Mouse (Mus musculus) natural killer cell, adult 2 months (primary cell): ENCODE measurements around the gene Pola2.

ENCODE experiments used
- DNase-seq, 2 experiments: peaks; one replicate each; pipeline ENCODE4 v3.0.0; 2022; ENCODE audit warnings: low spot score in 2 of 2

Pola2 gene

DNA sequence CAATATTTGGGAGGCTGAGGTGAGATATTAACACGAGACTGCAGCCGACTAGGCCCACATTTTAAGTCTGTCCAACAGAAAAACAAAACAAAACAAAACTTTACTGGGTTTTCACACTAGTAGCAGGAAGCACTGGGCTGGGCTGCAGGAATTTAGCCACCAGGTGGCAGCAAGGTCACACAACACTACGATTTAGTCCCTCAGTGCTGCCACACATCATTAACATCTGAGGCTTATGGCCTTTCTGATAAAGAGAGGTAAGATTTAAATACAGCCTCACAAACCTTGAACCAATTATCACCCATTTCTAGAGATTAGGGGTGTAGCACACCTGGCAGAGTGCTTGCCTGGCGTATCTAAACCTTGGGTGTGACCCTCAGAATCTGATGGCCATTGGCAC, 1.3 kb upstream of the Pola2 start:
- DNase-seq: peak; percentile 71 to 81

DNA sequence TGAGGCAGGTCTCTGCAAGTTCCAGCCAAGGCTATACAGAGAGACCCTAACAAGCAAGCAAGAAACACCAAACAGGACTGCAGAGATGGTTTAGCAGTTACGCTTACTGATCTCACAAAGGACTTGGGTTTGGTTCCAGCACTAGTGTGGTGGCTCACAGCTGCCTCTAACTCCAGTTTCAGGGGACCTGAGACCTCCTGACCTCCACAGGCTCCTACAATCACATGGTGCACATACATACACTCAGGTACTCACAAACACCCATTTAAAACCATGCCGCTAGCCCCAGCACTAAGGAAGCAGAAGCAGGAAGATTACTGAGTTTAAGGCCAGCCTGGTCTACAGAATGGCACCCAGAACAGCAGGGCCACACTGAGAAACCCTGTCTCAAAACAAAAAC, 802 bp upstream of the Pola2 start:
- no peak for DNase-seq

DNA sequence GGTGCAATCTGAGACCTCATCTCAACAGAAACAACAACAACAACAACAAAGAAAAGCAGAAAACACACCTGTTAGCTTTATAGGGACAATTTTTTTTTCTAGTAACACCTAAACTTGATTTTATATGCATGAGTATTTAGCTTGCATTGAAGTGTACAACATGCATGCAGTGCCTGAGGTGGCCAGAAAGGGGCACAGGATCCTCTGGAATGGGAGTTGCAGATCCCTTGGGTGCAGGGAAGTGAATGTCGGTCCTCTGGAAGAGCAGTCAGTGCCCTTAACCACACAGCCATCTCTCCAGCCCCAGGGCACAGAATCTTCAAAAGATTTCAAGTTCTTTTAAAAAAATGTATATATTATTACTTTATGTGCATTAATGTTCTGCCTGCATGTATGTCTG, 1.4 kb downstream of the Pola2 start:
- no peak for DNase-seq

DNA sequence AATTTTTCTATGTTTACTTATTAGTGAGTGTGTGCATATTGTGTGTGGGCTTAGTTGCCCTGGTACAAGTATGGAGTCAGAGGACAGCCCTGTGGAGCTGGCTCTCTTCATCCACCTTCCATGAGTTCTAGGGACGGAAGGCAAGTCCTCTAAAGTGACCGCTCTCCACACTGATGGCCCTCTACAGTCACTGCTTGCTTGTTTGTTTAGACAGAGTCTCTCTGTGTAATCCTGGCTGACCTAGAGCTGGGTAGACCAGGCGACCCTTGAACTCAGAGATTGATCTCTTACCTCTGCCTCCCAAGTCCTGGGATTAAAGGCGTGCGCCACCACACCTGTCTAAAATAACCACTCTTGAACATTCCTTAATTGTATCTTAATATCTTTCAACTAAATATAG, 6.6 kb downstream of the Pola2 start:
- DNase-seq: no peak

DNA sequence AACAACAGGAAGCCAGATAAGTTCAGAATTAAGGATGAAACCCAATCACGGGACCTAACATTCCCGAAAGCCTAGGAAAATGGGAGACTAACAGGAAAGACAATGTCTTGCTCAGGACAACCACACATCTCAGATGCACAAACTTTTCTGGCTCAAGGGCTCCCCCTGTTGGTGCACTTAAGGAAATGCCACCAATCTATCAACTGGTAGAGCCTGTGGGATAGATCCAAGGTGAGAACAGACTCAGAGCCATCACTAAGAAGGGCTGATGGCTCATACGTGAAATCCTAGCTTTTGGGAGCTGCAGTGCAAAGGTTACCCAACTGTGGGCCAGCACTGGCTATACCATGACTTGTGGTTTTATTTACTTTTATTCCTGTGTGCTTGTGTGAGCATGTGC, 7.3 kb downstream of the Pola2 start:
- DNase-seq: peak; percentile 53 to 74

DNA sequence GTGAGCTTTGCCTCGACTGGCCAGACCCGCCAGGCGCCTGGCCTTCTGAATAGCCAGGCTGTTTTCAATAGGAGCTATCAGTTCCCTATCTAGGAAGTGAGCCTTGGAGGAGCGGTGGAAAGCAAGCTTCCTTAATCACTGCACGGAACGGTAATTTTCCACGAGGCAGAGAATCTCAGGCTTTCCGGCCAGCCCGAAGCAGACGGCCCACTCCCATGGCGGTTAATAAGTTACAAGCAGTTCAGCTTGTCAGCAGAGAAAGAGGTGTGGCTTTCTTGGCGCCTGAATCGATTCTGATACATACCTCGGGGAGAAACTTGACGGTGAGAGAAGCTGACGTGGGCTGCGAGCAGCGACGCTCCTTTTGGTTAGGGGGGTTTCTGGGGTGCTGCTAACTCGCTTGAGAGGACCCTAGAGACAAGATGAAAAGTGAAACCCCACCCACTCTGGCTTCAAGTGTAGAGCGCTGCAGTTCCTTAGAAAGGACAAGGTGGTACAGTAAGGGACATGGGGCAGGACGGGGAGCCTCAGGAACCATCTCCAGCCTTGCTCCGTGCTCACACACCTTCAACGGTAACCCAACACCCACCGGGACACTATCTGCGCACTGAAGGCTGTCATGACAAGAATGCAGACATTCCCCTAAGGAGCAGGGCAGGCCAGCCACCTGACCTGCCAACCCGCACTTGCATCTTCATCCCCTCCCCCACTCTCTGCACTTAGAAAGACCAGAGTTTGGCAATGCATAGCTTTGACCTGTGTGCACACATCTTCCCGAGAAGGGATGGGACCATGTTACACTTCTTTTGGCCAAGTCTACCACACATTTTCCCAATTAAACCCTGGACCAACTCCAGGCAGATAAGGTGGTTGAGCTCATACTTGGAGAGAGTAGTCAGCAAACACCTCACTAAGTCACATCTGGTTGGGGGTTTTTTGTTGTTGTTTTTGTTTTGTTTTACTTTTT, 8.0 kb downstream of the Pola2 start:
- no peak for DNase-seq

DNA sequence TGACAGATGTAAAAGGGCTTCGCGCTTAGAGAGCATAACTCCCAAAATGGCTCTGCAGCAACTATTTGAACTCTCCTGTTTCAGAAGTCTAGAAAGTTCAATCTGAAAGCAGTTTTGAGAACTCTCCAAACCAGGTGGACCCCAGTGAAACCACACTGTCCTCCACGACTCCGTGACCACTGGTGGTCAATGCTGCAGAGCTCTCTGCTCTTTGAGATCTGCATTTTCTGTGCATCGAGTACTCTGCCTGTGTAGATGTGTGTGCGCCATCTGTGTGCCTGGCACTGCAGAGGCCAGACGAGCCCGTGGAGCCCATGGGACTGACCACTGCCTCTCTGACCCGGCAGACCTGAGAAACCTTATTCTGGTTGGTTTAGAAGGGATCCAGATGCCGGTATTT, 9.1 kb downstream of the Pola2 start:
- no peak for DNase-seq

DNA sequence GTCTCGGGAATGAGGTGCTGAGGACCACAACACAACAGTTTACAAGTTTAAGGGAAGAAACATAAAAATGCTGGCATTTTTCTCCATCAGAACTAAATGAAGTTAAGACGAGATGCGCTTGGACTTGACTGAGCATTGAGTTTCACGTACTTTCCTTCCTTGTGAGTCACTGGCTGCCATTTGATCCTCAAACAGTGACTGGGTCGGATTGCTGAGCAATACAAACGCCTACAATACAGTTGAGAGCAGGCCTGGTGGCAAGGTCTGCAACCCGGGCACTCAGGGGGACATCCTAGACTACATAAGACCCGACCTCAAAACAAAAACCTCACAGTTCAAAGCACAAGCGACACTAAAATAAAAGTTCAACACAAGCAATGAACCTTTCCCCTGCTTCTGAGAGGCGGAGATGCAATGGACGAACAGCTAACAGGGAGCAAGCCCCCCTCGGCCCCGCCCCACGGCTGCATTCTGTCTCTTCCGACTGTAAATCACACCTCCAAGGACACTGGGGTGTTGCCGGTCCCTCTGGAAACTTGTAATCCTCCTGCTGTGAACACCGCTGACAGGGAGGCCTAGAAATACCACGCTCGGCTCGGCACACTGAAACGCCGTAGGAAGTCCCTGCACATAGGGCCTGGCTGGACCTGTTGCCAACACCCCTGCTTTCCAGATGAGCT, 9.8 kb downstream of the Pola2 start:
- no peak for DNase-seq

DNA sequence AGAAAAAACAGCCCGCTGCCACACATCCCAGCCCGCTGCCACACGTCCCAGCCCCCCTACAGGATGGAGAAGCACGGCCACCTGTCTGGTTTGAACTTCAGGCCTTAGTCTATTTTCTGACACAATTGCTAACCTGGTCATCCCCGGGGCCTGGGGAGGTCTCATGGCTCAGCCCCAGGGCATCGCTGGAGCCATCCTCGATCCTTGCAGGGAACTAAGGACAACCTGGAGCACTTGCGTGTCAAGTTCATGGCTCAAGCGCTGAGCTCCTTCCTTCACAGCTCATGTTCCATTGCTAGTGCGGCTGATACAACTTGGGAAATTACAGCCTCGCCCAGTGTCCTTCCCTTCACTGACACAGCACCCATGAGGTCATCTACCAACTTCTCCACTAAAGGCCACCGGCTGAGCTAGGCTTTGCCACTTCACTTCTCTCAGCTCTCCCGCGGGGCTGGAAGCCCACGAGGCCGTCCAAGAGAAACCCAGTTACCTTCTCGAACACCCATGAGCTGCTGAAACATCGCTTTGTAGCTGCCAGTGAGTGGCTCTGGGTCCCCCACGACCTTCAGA, 10.7 kb downstream of the Pola2 start:
- DNase-seq: no peak

DNA sequence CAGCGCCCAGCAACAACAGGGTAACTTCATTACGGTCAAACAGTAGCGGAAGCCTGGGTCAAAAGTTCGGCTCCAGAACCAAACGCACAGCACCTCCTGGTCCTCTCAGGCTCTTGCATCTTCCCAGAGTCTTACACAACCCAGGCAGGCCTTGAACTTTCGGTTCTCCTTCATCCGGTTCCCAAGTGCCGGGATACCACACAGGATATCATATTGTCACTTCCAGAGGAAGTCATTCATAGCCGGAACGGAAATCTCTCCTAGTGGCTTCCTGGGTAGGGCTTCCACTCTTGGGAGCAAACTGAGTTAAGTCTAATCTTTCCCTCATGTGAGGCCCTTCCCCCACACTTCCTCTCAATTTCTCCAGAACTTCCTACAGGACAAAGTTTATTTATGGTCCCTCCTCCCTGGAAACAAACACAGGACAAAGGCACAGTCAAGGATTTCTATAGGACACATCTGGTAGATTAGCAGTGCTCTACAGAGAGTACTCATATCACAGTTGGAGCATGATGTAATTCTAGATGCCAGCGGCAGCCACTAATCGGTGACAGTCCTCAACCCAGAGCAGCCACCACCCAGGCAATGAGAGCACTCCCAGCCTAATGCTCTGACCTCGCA, 11.8 kb downstream of the Pola2 start:
- no peak for DNase-seq

DNA sequence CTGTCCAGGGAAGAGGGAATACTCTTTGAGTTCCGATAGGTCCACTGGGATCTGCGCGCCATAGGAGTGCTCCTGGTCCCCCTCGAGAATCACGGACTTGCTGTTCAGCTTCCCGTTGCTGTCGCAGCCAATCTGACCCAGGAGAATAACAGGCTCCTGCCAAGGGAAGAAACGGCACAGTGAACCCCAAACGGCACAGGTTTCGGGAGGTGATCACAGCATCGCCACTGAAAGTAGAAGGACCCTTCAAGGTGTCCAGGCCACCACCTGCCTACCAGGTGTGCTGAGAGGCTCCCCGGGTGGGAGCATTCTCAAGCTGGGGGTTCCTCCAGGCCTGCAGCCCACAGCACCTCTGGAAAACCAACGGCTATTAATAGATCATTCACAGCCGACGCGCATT, 12.4 kb downstream of the Pola2 start:
- no peak for DNase-seq

DNA sequence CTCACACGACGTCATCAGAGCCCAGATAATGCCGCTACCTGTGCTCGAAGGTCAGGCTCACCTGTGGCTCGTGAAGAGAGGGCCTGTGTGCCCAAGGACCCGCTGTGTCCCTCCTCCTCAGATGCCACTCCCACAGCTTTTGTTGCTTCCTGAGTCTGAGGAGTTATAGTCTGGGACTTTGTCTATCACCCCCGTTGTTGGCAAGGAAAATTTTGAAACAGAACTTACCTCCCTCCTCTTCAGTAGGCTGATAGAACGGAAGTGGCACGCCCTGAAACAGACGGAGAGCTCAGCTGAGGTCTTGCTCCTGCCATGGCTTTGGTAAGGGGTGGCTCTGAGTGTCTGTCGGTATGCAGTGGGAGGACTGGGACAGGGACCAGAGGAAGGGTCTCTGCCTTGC, 13.8 kb downstream of the Pola2 start:
- no peak for DNase-seq

DNA sequence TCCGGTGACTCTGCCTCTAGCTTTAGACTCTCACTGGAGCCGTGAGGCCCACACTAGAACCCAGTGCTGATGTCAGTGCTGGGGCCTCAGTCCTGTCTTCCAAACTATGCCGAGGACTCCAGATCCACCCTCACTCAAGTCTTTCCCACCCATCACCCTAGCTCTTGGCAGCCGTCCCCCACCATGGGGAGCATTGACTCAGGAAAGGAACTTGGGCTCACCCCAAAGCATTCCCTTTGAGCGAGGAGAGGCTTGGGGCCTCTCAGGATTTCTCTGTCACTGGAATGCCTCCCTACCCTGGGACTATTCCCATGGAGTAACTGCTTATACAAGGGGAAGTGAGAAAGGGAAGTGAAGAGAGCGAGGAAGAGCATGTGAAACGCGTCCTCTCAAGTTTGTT, 18.1 kb downstream of the Pola2 start:
- no peak for DNase-seq

DNA sequence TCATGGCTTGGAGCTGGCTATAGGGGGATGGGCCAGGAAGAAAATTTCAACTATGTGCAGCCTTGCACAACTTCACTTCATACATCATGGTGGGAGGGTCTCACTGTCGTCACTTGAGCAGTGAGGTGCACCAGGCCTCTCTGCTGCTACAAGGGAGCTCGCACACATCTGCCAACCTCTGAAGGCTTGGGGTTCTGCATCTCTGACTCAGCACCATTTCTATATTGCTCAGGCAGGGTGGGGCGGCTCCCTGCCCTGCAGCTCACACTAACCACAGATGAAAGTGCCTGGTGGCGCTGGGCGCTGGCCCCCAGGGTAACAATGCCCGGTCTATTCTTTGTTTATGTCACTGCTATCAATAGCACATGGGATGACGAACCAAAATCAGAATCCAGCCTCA, 19.0 kb downstream of the Pola2 start:
- DNase-seq: no peak

DNA sequence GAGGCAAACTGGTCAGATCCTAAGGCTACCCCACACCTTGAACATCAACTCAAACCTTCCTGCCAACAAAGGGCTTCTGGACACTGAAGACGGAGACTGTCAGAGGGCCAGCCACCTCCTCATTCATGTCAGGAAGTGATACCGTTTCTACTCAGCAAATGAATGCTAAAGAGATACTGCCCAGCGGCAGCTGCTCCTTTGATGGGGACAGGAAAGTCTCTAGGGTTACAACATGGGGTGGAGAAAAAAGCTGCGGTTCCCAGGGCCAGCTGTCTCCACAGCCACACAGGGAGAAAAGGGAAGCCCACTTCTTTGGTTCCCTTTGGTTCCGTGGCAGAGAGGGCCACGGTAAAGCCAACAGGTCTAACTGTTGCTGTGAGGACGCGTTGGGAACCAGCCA, 19.9 kb downstream of the Pola2 start:
- no peak for DNase-seq

DNA sequence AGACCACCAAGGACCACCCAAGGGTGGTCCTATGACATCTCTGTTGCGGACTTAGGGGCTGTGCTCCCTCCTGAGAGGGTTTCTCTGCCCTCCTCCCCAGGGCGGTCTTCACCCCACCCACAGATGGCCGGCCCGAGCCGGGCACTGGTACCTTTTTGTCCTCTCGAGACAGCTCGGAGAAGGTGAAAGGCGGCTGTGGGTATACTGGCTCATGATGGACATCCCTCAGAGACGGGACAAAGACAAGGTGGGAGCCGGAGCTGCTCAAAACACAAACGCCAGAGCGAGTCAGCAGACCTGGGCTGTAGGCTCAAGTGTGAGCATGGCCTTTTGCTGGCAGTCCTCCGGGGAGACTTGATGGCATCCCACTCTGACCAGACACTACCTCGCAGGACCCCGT, 20.6 kb downstream of the Pola2 start:
- no peak for DNase-seq

DNA sequence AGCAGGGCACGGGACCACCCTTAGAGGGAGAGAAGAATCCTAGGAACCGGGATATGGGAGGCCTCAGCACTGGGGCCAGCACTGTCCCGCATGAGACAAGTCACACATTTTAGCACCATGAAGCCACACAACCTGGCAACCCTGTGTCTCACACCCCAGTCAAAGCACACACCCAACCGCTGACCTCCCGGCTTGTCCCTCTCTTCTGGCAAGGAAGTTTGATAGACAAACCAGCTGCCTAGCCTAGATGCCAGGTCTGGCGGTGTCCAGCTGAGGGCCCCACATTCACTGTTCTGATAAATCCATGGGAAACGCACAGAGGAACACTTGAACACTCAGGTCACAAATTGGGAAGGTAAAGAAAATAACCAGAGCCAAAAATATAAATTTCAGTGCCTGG, 21.4 kb downstream of the Pola2 start:
- DNase-seq: no peak

DNA sequence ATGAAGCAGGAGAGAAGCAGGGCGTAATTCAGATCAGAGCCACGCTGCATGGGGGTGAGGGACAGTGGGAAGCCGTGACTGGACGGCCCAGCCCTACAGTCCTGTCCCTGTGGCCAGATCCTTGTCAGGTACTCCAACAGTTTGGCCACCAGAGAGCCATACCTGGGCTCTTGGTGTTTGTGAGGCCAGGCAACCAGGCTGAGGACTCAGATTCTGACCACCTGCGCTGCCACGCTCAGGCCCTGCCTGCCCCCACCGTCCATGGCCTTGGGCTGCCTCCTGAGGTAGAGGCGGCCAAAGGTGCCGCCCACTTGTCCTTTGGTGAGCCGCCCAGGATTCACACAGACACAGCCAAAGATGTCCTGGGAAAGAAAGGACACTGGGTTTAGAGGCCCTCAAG, 23.3 kb downstream of the Pola2 start:
- no peak for DNase-seq

DNA sequence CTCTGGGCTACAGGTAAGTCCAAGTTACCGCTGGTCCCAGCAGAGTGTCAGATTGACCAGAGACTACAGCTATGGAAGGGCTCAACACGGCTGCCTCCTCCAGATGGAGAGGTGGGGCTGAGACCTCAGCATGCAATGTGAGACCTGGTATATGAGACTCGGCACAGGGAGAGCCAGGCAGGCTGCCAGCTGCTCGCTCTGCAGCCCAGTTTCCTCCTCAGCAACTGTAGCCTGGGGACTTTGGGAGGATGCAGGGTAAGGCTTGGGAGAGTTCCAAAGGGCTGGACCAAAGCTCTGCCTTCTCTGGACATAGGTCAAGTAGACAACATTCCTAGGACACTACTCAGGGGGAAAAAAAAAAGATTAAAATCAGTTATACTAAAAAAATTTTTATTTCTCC, 23.8 kb downstream of the Pola2 start:
- no peak for DNase-seq

DNA sequence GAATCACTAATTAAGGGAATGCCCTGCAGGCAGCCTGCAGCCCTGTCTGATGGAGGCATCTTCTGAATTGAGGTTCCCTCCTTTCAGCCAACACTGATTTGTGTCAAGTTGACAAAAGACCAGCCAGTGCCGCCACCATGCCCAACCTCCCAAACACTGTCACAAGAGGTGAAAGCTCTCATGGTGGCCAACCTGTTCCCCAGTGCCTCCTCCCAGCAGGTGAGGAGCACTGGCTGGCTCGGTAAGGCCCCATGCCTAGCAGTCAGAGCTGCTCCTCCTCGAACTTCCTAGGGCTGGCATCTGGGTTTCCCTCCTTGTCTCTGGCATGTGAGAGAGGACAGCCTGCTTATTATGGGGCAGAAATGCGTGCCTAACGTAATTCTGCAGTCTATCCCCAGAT, 24.3 kb downstream of the Pola2 start:
- no peak for DNase-seq

DNA sequence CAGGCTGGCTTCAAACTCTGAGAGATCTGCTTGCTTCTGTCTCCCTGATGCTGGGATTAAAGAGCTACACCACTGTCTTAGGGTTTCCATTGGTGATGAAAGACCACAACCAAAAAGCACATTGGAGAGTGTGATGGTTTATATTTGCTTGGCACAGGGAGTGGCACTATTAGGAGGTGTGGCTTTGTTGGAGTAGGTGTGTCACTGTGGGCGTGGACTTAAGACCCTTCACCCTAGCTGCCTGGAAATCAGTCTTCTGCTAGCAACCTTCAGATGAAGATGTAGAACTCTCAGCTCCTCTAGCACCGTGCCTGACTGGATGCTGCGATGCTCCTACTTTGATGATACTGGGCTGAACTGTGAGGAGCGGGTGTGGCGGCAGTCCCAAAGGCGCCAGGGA, 25.5 kb downstream of the Pola2 start:
- DNase-seq: no peak

DNA sequence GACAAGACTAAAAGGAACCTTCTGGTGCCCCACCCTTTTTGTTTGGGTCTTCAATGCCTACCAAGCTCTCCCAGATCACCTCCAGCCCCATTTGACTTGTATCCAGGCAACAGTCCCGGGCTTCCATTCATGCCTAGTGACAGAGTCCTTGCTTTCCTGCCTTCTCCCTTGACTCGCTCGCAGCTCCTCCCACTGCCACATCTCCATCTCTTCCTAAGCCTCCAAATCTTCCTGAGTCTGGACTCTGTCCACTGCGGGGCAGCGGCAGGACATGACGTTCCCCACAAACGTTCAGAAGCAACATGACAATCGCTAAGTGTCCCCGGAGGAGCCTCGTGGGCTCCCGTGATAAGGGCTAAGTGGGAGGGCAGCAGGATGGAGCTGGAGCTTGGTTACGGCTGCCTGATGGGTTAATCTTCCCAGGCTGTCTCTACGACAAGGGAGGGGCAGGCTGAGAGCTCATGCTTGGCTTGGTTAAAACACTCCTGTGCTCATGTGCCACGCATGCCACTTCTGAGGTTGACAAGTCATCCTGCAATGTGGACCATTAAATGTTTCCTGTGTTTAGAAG, 26.1 kb downstream of the Pola2 start:
- DNase-seq: no peak
